Comparison of ENCODE assay signal across 14 mouse cellular contexts in genomic region chr4:121025681-121026080, GRCm38 (mm10). TPM values are rescaled to one million over a fixed set of nuclear protein-coding genes. Genes with fewer than 3 reads are reported as not detected.
"Had no signal": no experiment of that assay in that cellular context is flagged by ENCODE, and none has a peak within 500 bp of the region (broad histone marks: within the 10 kb centered on the region; RNA-seq: fewer than 3 reads in every experiment).

No protein-coding gene starts in this region.

- ATAC-seq: hindbrain, embryonic 16.5 days; inflammation-experienced regulatory T-cells, adult 6 months; lung, postnatal 0 days; midbrain, embryonic 13.5 days had no signal

- H3K4me2 ChIP-seq: midbrain, embryonic 13.5 days; neural tube, embryonic 15.5 days had no signal

- H3K36me3 ChIP-seq: limb, embryonic 10.5 days; midbrain, embryonic 13.5 days; neural tube, embryonic 15.5 days had no signal

- H3K27me3 ChIP-seq: midbrain, embryonic 13.5 days; neural tube, embryonic 15.5 days had no signal

- DNase-seq: kidney, adult 11 months; kidney, adult 9 months; kidney, postnatal 4 days; lung, adult 2 months; right cerebral cortex, adult 18-20 months; thymus, adult 18-20 months had no signal

- H3K27ac ChIP-seq: kidney, postnatal 0 days; limb, embryonic 10.5 days; macrophage; midbrain, embryonic 13.5 days; neural tube, embryonic 15.5 days had no signal

- H3K9me3 ChIP-seq: limb, embryonic 10.5 days; midbrain, embryonic 13.5 days; neural tube, embryonic 15.5 days had no signal

- H3K4me3 ChIP-seq: limb, embryonic 10.5 days; midbrain, embryonic 13.5 days; neural tube, embryonic 15.5 days had no signal

- H3K9ac ChIP-seq: midbrain, embryonic 13.5 days; neural tube, embryonic 15.5 days had no signal

- H3K4me1 ChIP-seq: limb, embryonic 10.5 days; midbrain, embryonic 13.5 days; neural tube, embryonic 15.5 days had no signal

RNA-seq across cellular contexts. Expression of gene Col9a2, which starts 13.5 kb away (rescaled TPM):
- polyA plus RNA-seq: inflammation-experienced regulatory T-cells, adult 6 months had no signal
